Mouse (Mus musculus): ENCODE data around the gene Gm45618.

Gene Gm45618

GRCm38 (mm10) chr7:142093696-142094240 lies 26.8 kb downstream of the Gm45618 start:
- DNase-seq, result no peak

GRCm38 (mm10) chr7:142092991-142093390 lies 27.5 kb downstream of the Gm45618 start:
- DNase-seq, result no peak

- no peak for DNase-seq
These were observed 28.7 kb downstream of the Gm45618 start for GRCm38 (mm10) chr7:142091848-142092247.

- no peak for DNase-seq
These were observed 30.7 kb downstream of the Gm45618 start for GRCm38 (mm10) chr7:142089648-142090447.

- no peak for DNase-seq
These were observed 31.6 kb downstream of the Gm45618 start for GRCm38 (mm10) chr7:142088886-142089285.

- DNase-seq, result no peak
These were observed 33.4 kb downstream of the Gm45618 start for GRCm38 (mm10) chr7:142087069-142087652.

GRCm38 (mm10) chr7:142086159-142086905 lies 34.2 kb downstream of the Gm45618 start:
- DNase-seq, result no peak

- peak; percentile 69 for DNase-seq
These were observed 35.7 kb downstream of the Gm45618 start for GRCm38 (mm10) chr7:142084820-142085219.

GRCm38 (mm10) chr7:142084395-142084794 lies 36.1 kb downstream of the Gm45618 start:
- DNase-seq, result no peak

- DNase-seq, result peak; percentile 35
These were observed 36.8 kb downstream of the Gm45618 start for GRCm38 (mm10) chr7:142083588-142084317.

GRCm38 (mm10) chr7:142082607-142083006 lies 37.9 kb downstream of the Gm45618 start:
- no peak for DNase-seq

GRCm38 (mm10) chr7:142082179-142082578 lies 38.4 kb downstream of the Gm45618 start:
- DNase-seq, result no peak

GRCm38 (mm10) chr7:142081736-142082135 lies 38.8 kb downstream of the Gm45618 start:
- no peak for DNase-seq

GRCm38 (mm10) chr7:142080876-142081275 lies 39.7 kb downstream of the Gm45618 start:
- no peak for DNase-seq

GRCm38 (mm10) chr7:142079365-142079764 lies 41.2 kb downstream of the Gm45618 start:
- no peak for DNase-seq

- DNase-seq, result no peak
These were observed 43.4 kb downstream of the Gm45618 start for GRCm38 (mm10) chr7:142077138-142077537.

GRCm38 (mm10) chr7:142074146-142074886 lies 46.2 kb downstream of the Gm45618 start:
- DNase-seq, result no peak

- no peak for DNase-seq
These were observed 48.8 kb downstream of the Gm45618 start for GRCm38 (mm10) chr7:142071717-142072116.

- no peak for DNase-seq
These were observed 49.3 kb downstream of the Gm45618 start for GRCm38 (mm10) chr7:142071212-142071578.

GRCm38 (mm10) chr7:142070458-142071211 lies 49.9 kb downstream of the Gm45618 start:
- peak; percentile 77 for DNase-seq
